Mouse (Mus musculus): Measurements from ENCODE around the gene Arfgap2.

Gene Arfgap2

DNA sequence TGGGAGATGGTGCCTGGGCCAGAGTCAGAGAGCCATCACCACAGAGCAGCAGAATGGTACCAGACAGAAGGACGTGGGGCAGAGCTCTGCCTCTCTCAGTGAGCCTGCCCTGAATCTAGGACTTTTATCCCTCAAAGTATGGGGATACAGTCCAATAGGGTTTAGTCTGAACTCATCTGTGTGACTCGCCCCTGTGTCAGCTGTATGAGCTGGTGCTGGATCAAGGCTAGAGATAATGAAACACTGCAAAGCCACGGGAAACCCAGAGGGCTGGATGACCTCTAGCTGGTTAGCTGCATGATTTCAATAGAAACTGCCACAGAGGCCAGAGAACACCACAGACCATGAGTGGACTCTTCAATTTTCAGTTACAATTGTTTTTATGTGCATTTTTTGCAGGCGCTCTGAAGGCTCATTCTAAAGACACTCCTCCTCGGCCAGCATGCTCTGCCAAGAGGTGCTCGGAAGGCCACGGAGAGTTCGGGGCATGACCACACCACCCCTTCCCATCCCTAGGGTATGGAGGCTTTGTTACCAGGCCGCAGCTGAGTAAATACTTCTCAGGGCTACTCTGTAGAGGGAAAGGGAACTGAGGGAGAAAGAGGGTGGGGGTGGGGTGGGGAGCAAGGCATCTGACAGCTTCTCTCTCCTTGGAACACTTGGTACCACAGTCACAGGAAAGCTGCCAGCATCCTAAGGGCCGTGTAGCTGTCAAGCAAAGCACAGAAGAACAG lies 48.0 kb downstream of the Arfgap2 start:
- no peak for DNase-seq (ENCODE audit: low read depth, low spot score)
- no peaks in the 10 kb centered on the region for H3K27me3 ChIP-seq (ENCODE audit: control insufficient read depth, insufficient read depth, low read length, poor library complexity, severe bottlenecking)
- H3K36me3 ChIP-seq (ENCODE audit: control insufficient read depth, insufficient read depth, low read length, poor library complexity, severe bottlenecking), result no peaks in the 10 kb centered on the region

DNA sequence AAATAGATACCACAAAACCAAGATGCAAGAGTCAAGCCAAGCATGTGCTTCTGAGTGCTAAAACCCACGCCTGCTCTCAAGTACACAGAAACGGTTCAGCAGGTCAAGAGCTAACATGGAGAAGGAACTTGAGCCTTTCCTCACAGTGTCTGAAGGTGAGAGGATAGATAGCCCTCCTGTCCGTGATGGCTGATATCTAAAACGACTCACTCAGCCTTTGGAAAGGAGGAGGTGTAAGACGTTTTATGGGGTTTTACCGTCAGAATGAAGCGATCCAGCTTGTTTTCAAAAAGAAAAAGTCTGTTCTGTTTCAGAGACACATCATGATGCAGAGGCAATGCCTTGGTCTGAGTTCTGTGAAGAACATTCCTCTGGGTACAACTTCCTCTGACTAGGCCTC lies 49.4 kb downstream of the Arfgap2 start:
- no peaks in the 10 kb centered on the region for H3K36me3 ChIP-seq (ENCODE audit: control insufficient read depth, insufficient read depth, low read length, poor library complexity, severe bottlenecking)
- H3K27me3 ChIP-seq (ENCODE audit: control insufficient read depth, insufficient read depth, low read length, poor library complexity, severe bottlenecking), result no peaks in the 10 kb centered on the region
- no peak for DNase-seq (ENCODE audit: low read depth, low spot score)

DNA sequence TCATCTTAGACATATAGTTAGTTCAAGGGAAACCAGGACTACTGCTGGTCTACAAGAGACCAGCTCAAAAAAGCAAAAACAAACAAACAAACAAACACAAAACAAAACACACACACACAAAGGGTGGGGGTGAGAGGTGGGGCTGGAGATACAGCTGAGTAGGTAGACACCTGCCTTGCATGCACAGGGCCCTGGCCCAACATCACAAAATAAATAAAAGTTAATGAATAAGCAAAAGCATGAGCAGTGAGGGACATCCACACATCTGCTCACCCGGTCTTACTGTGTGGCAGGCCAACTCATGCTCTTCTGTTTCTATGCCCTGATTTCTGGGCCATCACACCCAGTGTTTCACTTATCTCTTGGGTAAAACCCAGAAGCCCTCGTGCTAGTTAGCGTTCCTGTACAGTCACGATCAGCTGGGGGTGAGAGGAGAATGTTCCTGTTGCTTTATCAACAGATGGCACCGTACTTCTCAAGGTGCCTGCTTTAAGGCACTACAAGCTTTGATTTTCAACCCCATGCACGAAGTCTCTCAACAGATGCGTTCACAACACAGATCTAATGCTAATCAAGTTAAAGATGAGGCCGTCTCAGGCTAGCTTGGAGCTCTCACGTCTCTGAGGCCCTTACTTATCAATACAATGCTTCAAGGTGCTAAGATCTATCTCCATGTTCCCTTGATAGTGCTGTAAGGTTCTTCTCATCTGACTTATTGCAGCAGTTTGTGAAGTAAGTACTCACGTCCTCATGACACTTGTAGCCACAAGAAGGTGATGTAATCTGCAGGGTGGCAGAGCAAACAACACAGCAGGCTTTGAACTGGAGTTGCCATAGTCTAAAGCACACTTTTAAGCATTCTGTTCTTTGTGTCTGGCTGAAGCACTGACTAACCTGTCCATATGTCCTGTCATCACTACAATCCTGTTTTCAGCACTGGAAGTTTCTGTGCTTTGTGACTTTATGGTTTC lies 56.1 kb downstream of the Arfgap2 start:
- Histone ChIP-seq H3K27me3 (ENCODE audit: control insufficient read depth, insufficient read depth, low read length, poor library complexity, severe bottlenecking) (no peaks in the 10 kb centered on the region), H3K36me3 (ENCODE audit: control insufficient read depth, insufficient read depth, low read length, poor library complexity, severe bottlenecking) (no peaks in the 10 kb centered on the region)
- DNase-seq (ENCODE audit: low read depth, low spot score), result no peak

DNA sequence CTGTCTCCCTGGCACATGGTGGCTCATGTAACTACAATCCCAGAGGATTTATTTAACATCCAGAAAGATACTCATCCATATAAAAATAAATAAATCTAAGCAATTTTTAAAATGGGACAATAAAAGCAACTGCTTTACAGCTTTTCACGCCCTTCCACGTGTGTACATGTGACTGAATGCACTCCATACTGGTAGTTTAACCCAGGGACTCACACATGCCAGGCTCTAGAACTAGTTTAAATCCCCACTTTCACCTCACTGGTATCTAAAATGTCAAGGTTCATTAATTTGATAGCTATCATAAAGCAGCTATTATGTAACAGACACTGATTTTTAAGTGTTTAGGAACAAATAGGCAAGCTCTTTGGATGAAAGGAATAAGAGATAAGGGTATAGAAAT lies 57.1 kb downstream of the Arfgap2 start:
- no peak for DNase-seq (ENCODE audit: low read depth, low spot score)
- no peaks in the 10 kb centered on the region for H3K36me3 ChIP-seq (ENCODE audit: control insufficient read depth, insufficient read depth, low read length, poor library complexity, severe bottlenecking)
- no peaks in the 10 kb centered on the region for H3K27me3 ChIP-seq (ENCODE audit: control insufficient read depth, insufficient read depth, low read length, poor library complexity, severe bottlenecking)

DNA sequence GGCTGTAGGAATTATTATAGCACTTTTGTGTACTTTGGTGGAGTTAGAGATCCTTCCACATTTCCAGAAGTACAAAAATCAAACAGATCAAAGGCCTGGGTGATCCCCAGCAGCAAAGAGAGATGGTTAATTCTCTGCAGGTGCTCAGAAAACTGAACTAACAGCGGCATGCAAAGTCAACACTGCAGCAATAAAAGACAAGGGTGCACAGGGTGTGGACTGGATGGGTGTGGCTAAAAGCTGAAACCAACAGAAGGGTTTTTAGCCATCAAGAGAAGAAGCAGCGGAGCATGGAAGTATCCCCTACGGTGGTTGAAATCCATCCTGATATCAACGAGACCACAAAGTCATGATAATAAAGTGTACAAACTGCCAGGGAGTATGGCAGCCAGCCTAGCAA lies 57.7 kb downstream of the Arfgap2 start:
- Histone ChIP-seq H3K27me3 (ENCODE audit: control insufficient read depth, insufficient read depth, low read length, poor library complexity, severe bottlenecking) (no peaks in the 10 kb centered on the region), H3K36me3 (ENCODE audit: control insufficient read depth, insufficient read depth, low read length, poor library complexity, severe bottlenecking) (no peaks in the 10 kb centered on the region)
- no peak for DNase-seq (ENCODE audit: low read depth, low spot score)

DNA sequence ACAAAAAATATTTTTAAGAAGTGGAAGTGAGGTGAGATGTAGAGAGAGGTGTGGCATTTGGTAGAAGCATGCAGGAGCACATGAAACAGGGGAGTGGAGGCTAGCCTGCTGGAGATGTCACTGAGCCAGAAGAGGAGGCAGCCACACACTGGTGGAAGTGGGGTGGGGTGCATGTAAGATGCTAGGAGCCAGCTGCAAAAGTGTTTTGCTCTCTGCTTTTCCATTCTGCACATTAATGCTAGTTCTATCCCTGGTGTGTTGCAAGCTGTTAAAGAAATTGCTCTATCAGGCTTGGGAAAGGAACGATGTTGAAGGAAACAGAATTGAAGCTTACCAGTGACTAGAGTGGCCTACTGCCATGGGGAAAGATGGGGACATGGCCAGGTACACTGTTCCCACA lies 59.6 kb downstream of the Arfgap2 start:
- DNase-seq (ENCODE audit: low read depth, low spot score), result no peak
- H3K27me3 ChIP-seq (ENCODE audit: control insufficient read depth, insufficient read depth, low read length, poor library complexity, severe bottlenecking), result no peaks in the 10 kb centered on the region
- no peaks in the 10 kb centered on the region for H3K36me3 ChIP-seq (ENCODE audit: control insufficient read depth, insufficient read depth, low read length, poor library complexity, severe bottlenecking)

DNA sequence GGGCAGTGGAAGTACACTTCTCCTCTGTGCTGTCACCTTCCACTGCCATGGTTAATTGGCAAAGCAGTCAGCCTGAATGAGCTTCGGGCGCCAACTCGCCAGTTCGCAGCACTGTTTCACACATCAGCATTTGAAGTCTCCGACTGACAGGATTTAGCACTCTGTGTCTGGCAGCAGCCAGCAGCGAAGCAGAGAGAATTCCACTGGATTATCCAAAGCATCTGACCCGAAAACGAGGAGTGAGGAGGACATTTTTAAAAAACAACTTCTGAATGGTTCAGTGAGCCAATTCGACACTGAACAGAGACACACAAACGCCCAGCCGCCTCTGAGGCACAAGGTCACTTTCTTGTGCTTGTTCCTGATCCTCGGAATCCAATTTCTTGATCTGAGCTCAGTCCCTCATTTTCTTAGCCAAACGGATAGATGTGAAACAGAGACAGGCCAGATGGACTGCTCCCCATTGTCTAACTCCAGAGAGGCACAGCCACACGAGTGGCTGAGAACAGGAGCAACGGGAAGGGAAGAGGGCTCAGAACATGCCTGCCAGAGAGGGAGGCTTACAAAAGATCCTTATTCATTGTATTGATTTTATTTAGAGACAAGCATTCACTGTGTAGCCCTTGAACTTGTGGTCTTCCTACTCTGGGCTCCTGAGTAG lies 60.1 kb downstream of the Arfgap2 start:
- no peak for DNase-seq (ENCODE audit: low read depth, low spot score)
- Histone ChIP-seq H3K27me3 (ENCODE audit: control insufficient read depth, insufficient read depth, low read length, poor library complexity, severe bottlenecking) (no peaks in the 10 kb centered on the region), H3K36me3 (ENCODE audit: control insufficient read depth, insufficient read depth, low read length, poor library complexity, severe bottlenecking) (no peaks in the 10 kb centered on the region)
